8 mouse cellular contexts compared by ENCODE assay signal in the genomic region with DNA sequence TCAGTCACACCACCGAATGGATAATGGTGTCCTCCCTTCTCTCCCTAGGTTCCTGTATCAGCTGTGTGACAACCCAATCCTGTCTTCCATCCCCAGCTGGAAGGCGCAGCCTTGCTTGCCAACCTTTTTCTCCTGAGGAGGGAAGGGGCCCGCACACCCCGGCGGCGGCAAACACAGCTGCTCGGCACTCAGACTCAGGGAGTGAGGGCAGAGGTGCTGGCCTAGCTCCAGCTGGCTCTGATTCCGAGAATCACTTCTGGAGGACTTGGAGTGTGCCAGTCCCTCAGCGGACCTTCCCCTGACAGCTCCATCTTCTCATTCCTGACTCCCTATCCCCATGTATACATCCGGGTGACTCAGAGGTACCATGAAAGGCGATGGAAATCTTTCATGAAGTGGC. TPM values are rescaled to one million over a fixed set of nuclear protein-coding genes. Genes with fewer than 3 reads are reported as not detected.
A peak's percentile ranks its signal among the peaks of the same experiment; 100 is the strongest.
DNase-seq lines count a peak whose midpoint lies in the region; ATAC-seq and TF ChIP-seq lines count a peak whose summit lies in the region.

No protein-coding gene starts in this region.

- H3K4me2 ChIP-seq in heart, postnatal 0 days (ENCODE audit: low read depth, low read length), result no peak overlapping the region

- peak; percentile 73 for DNase-seq in gastrocnemius, adult 2 months
- DNase-seq in gastrocnemius, postnatal 36 days, result no peak
- peak; percentile 58 for DNase-seq in adrenal gland, adult 8-10 months
- DNase-seq in heart, postnatal 0 days (ENCODE audit: low spot score), result peak; percentile 53
- DNase-seq in lung, adult 2 months, result peak; percentile 42
- peak; percentile 82 for DNase-seq in ovary, postnatal 36 days (ENCODE audit: low spot score)

- H3K9me3 ChIP-seq in heart, postnatal 0 days (replicated peaks; ENCODE audit: control insufficient read depth, low read length), result no peaks in the 10 kb centered on the region

- no peak for TF ChIP-seq EP300 in heart, postnatal 0 days (IDR thresholded peaks at IDR 0.05; ENCODE audit: low read depth)

- H3K36me3 ChIP-seq in heart, postnatal 0 days (replicated peaks; ENCODE audit: control insufficient read depth, insufficient read depth, low read length), result no peaks in the 10 kb centered on the region

- 15% methylated on average over 11 of the region's 11 CpGs for WGBS in heart, postnatal 0 days
- 25% methylated on average over 11 of the region's 11 CpGs for WGBS in lung, adult 2 months

- intact Hi-C loops in gastrocnemius, adult 2 months (cut with DNase I), result no loop called here
- intact Hi-C loops in gastrocnemius, postnatal 36 days (cut with DNase I), result no loop called here

- H3K4me1 ChIP-seq in heart, postnatal 0 days (ENCODE audit: control insufficient read depth, insufficient read depth), result peaks cover 12% of the 10 kb centered on the region
- no peaks in the 10 kb centered on the region for H3K4me1 ChIP-seq in lung, adult 2 months (ENCODE audit: control insufficient read depth, insufficient read depth, low read length)

- no peak overlapping the region for H3K27ac ChIP-seq in gastrocnemius, adult 2 months
- H3K27ac ChIP-seq in heart, postnatal 0 days (ENCODE audit: low read depth), result no peak overlapping the region

- H3K4me3 ChIP-seq in gastrocnemius, adult 2 months, result no peak overlapping the region
- H3K4me3 ChIP-seq in heart, postnatal 0 days (ENCODE audit: low read depth, low read length), result no peak overlapping the region
- H3K4me3 ChIP-seq in lung, adult 2 months (replicated peaks; ENCODE audit: extremely low read depth, low read depth, low read length), result no peak overlapping the region

- no peak for TF ChIP-seq POLR2A in lung, adult 2 months (IDR thresholded peaks at IDR 0.05; ENCODE audit: borderline replicate concordance, extremely low read depth, low read depth, low read length)

- no peak for TF ChIP-seq CTCF in gastrocnemius, adult 2 months (IDR thresholded peaks at IDR 0.05)
- TF ChIP-seq CTCF in heart, postnatal 0 days (IDR thresholded peaks at IDR 0.05; ENCODE audit: low read depth), result no peak
- no peak for TF ChIP-seq CTCF in lung, adult 2 months (IDR thresholded peaks at IDR 0.05; ENCODE audit: insufficient read depth, low read length)

- no peaks in the 10 kb centered on the region for H3K27me3 ChIP-seq in heart, postnatal 0 days (ENCODE audit: control insufficient read depth, insufficient read depth, low read length)

- peak; percentile 59 for ATAC-seq in heart, postnatal 0 days (ENCODE audit: insufficient read depth, low read depth)
- no peak for ATAC-seq in inflammation-experienced regulatory T-cells, adult 6 months
- ATAC-seq in megakaryocyte-erythroid progenitor cell, adult 5-6 weeks (replicated peaks; ENCODE audit: low FRiP score, low TSS enrichment, poor library complexity, severe bottlenecking), result no peak

- no peak overlapping the region for H3K9ac ChIP-seq in heart, postnatal 0 days (replicated peaks; ENCODE audit: low read depth, low read length)

RNA-seq across cellular contexts. Expression of a gene that starts 36.9 kb away (rescaled TPM):
- total RNA-seq in gastrocnemius, adult 2 months (2021), result not detected
- not detected for total RNA-seq in gastrocnemius, postnatal 36 days (2021)
- total RNA-seq in adrenal gland, adult 8-10 months (2022), result under 1 TPM in 1 of 4 experiments, not detected in 3; 0.40 TPM
- total RNA-seq in heart, postnatal 0 days (2014; rRNA removed; ENCODE audit: low replicate concordance), result not detected in 2 replicates
- not detected in 2 replicates for polyA plus RNA-seq in heart, postnatal 0 days (2015; fragmentation: Nextera tagmentation; extraction: Ambion mirVana)
- polyA plus RNA-seq in lung, adult 2 months (2012; rRNA removed), result not detected in 2 replicates
- polyA plus RNA-seq in inflammation-experienced regulatory T-cells, adult 6 months (2017; shearing (Covaris generic)), result not detected
- not detected in 2 replicates for total RNA-seq in megakaryocyte-erythroid progenitor cell, adult 5-6 weeks (2014; fragmentation: Nextera tagmentation)
- not detected in 2 replicates for total RNA-seq in megakaryocyte-erythroid progenitor cell, adult 5-6 weeks (2017)

Comparison
In these comparisons a context has a peak if more than half of its experiments do, and no peak if none do; other contexts are left out.
1. DNase-seq: peak in gastrocnemius, adult 2 months (single experiment), adrenal gland, adult 8-10 months (single experiment), heart, postnatal 0 days (single experiment), lung, adult 2 months (single experiment) and ovary, postnatal 36 days (single experiment); none in gastrocnemius, postnatal 36 days (0 of 2).